Mouse (Mus musculus) liver, embryonic 16.5 days (tissue): ENCODE data around the gene Sulf2. TPM values are rescaled to one million over a fixed set of nuclear protein-coding genes. Genes with fewer than 3 reads are reported as not detected.

Experiments
- ATAC-seq: fragments of 200-750 bp; cut with Nextera tagmentation; 2 replicates; pipeline ENCODE4 v1.8.0; 2017; ENCODE audit warnings: low read depth, mild to moderate bottlenecking, moderate number of reproducible peaks, moderate library complexity
- H3K27ac ChIP-seq: fragments of 300-500 bp; sonication (generic); 2 replicates; pipeline ENCODE4 v1.5.1; 2014; ENCODE audit warnings: mild to moderate bottlenecking, low read length
- H3K27me3 ChIP-seq: fragments of 300-500 bp; sonication (generic); 2 replicates; pipeline ENCODE4 v1.6.1; 2014; ENCODE audit warnings: low read depth, low read length, mixed read lengths; ENCODE audit not compliant: control insufficient read depth, insufficient read depth
- H3K36me3 ChIP-seq: fragments of 300-500 bp; sonication (generic); 2 replicates; pipeline ENCODE4 v1.6.1; 2014; ENCODE audit warnings: mild to moderate bottlenecking; ENCODE audit not compliant: control insufficient read depth, insufficient read depth
- H3K4me1 ChIP-seq: fragments of 300-500 bp; sonication (generic); 2 replicates; pipeline ENCODE4 v1.6.1; 2014; ENCODE audit warnings: low read depth, low read length, mixed read lengths; ENCODE audit not compliant: control insufficient read depth
- H3K4me2 ChIP-seq: fragments of 300-500 bp; sonication (generic); 2 replicates; pipeline ENCODE4 v1.6.1; 2014; ENCODE audit warnings: low read depth, low read length, mixed read lengths
- H3K4me3 ChIP-seq: fragments of 300-500 bp; sonication (generic); 2 replicates; pipeline ENCODE4 v1.5.1; 2014; ENCODE audit warnings: low read depth, mild to moderate bottlenecking, low read length
- H3K9ac ChIP-seq: fragments of 300-500 bp; sonication (generic); 2 replicates; pipeline ENCODE4 v1.6.1; 2014; ENCODE audit warnings: low read depth, low read length
- H3K9me3 ChIP-seq: fragments of 300-500 bp; sonication (generic); replicated peaks from 2 replicates; pipeline ENCODE4 v1.6.1; 2016; ENCODE audit warnings: low read length; ENCODE audit not compliant: control insufficient read depth
- WGBS: fragments of 180-500 bp; shearing (Covaris S2); extraction: QIAGEN DNeasy Blood & Tissue Kit; methylation state at CpG from one replicate; pipeline ENCODE4 v1.1.7; 2014; ENCODE audit not compliant: insufficient replicate concordance; 5-methylcytosine and 5-hydroxymethylcytosine counted together
- polyA plus RNA-seq: library from polyadenylated mRNA; unstranded; fragments of >200 nt; fragmentation: Nextera tagmentation; extraction: Ambion mirVana; gene quantifications from 2 replicates; pipeline ENCODE4 v1.2.1, GENCODE M21; 2015

Gene Sulf2
- polyA plus RNA-seq, 1 experiment from 2014 or later = 1.2 TPM

GRCm38 (mm10) chr2:166180744-166181508, 25.5 kb upstream of the Sulf2 start:
- H3K4me2 ChIP-seq = no peak overlapping the region
- H3K4me3 ChIP-seq = no peak overlapping the region
- H3K4me1 ChIP-seq = no peaks in the 10 kb centered on the region; the same call in 1 of the 2 replicates
- no peak overlapping the region for H3K27ac ChIP-seq
- H3K9ac ChIP-seq = no peak overlapping the region
- no peaks in the 10 kb centered on the region for H3K36me3 ChIP-seq
- 38% methylated on average over 11 of the region's 11 CpGs for WGBS
- H3K27me3 ChIP-seq = no peaks in the 10 kb centered on the region
- ATAC-seq = no peak
- no peaks in the 10 kb centered on the region for H3K9me3 ChIP-seq

- Histone ChIP-seq H3K36me3 (no peaks in the 10 kb centered on the region), H3K27ac (no peak overlapping the region), H3K9me3 (no peaks in the 10 kb centered on the region), H3K4me2 (no peak overlapping the region), H3K27me3 (no peaks in the 10 kb centered on the region), H3K9ac (no peak overlapping the region), H3K4me1 (no peaks in the 10 kb centered on the region; the same call in 1 of the 2 replicates), H3K4me3 (no peak overlapping the region)
- ATAC-seq = no peak
- 40% methylated on average over 5 of the region's 5 CpGs for WGBS
These were observed 24.7 kb upstream of the Sulf2 start for GRCm38 (mm10) chr2:166180136-166180649.

GRCm38 (mm10) chr2:166179457-166180101, 24.1 kb upstream of the Sulf2 start:
- ATAC-seq = no peak
- H3K4me2 ChIP-seq = no peak overlapping the region
- H3K9me3 ChIP-seq = no peaks in the 10 kb centered on the region
- H3K4me3 ChIP-seq = no peak overlapping the region
- no peak overlapping the region for H3K9ac ChIP-seq
- H3K4me1 ChIP-seq = no peaks in the 10 kb centered on the region; the same call in 1 of the 2 replicates
- no peaks in the 10 kb centered on the region for H3K27me3 ChIP-seq
- 62% methylated on average over 4 of the region's 4 CpGs for WGBS
- H3K36me3 ChIP-seq = no peaks in the 10 kb centered on the region
- H3K27ac ChIP-seq = no peak overlapping the region

GRCm38 (mm10) chr2:166175552-166176136, 20.2 kb upstream of the Sulf2 start:
- Histone ChIP-seq H3K4me1 (no peaks in the 10 kb centered on the region; the same call in 1 of the 2 replicates), H3K4me2 (no peak overlapping the region), H3K9ac (no peak overlapping the region), H3K27me3 (no peaks in the 10 kb centered on the region), H3K4me3 (no peak overlapping the region), H3K9me3 (no peaks in the 10 kb centered on the region), H3K36me3 (no peaks in the 10 kb centered on the region), H3K27ac (no peak overlapping the region)
- ATAC-seq = no peak
- 35% methylated on average over 8 of the region's 8 CpGs for WGBS

- Histone ChIP-seq H3K4me1 (no peaks in the 10 kb centered on the region), H3K27me3 (no peaks in the 10 kb centered on the region), H3K9ac (no peak overlapping the region), H3K27ac (no peak overlapping the region), H3K9me3 (no peaks in the 10 kb centered on the region), H3K36me3 (no peaks in the 10 kb centered on the region), H3K4me2 (no peak overlapping the region), H3K4me3 (no peak overlapping the region)
- WGBS = 27% methylated on average over 3 of the region's 3 CpGs
- ATAC-seq = no peak
These were observed 19.7 kb upstream of the Sulf2 start for GRCm38 (mm10) chr2:166175145-166175544.

GRCm38 (mm10) chr2:166173169-166173568, 17.7 kb upstream of the Sulf2 start:
- no peak overlapping the region for H3K9ac ChIP-seq
- no peaks in the 10 kb centered on the region for H3K4me1 ChIP-seq
- no peak for ATAC-seq
- no peaks in the 10 kb centered on the region for H3K36me3 ChIP-seq
- no peak overlapping the region for H3K4me2 ChIP-seq
- no peaks in the 10 kb centered on the region for H3K9me3 ChIP-seq
- 43% methylated on average over 5 of the region's 5 CpGs for WGBS
- no peaks in the 10 kb centered on the region for H3K27me3 ChIP-seq
- H3K4me3 ChIP-seq = no peak overlapping the region
- no peak overlapping the region for H3K27ac ChIP-seq

GRCm38 (mm10) chr2:166170173-166170572, 14.7 kb upstream of the Sulf2 start:
- H3K4me2 ChIP-seq = no peak overlapping the region
- H3K27me3 ChIP-seq = no peaks in the 10 kb centered on the region
- no peaks in the 10 kb centered on the region for H3K4me1 ChIP-seq
- H3K9me3 ChIP-seq = no peaks in the 10 kb centered on the region
- no peak overlapping the region for H3K9ac ChIP-seq
- H3K27ac ChIP-seq = no peak overlapping the region
- H3K4me3 ChIP-seq = no peak overlapping the region
- no peaks in the 10 kb centered on the region for H3K36me3 ChIP-seq
- 57% methylated on average over 7 of the region's 7 CpGs for WGBS
- ATAC-seq = no peak

GRCm38 (mm10) chr2:166168868-166169267, 13.4 kb upstream of the Sulf2 start:
- 42% methylated on average over 7 of the region's 7 CpGs for WGBS
- H3K4me1 ChIP-seq = no peaks in the 10 kb centered on the region
- no peak overlapping the region for H3K4me3 ChIP-seq
- H3K36me3 ChIP-seq = no peaks in the 10 kb centered on the region
- H3K27ac ChIP-seq = no peak overlapping the region
- no peaks in the 10 kb centered on the region for H3K9me3 ChIP-seq
- H3K4me2 ChIP-seq = no peak overlapping the region
- no peaks in the 10 kb centered on the region for H3K27me3 ChIP-seq
- no peak for ATAC-seq
- no peak overlapping the region for H3K9ac ChIP-seq

- no peak overlapping the region for H3K4me3 ChIP-seq
- no peak overlapping the region for H3K4me2 ChIP-seq
- H3K9me3 ChIP-seq = no peaks in the 10 kb centered on the region
- H3K27ac ChIP-seq = no peak overlapping the region
- ATAC-seq = no peak
- H3K36me3 ChIP-seq = no peaks in the 10 kb centered on the region
- H3K4me1 ChIP-seq = no peaks in the 10 kb centered on the region
- 65% methylated on average over 2 of the region's 2 CpGs for WGBS
- no peak overlapping the region for H3K9ac ChIP-seq
- H3K27me3 ChIP-seq = no peaks in the 10 kb centered on the region
These were observed 11.9 kb upstream of the Sulf2 start for GRCm38 (mm10) chr2:166167387-166167786.
